Mouse (Mus musculus) limb, embryonic 12.5 days (tissue): ENCODE measurements around the gene Cep135. TPM values are rescaled to one million over a fixed set of nuclear protein-coding genes. Genes with fewer than 3 reads are reported as not detected.
A peak's percentile ranks its signal among the peaks of the same experiment; 100 is the strongest.

Experiments
- ATAC-seq: fragments of 200-750 bp; cut with Nextera tagmentation; 2 replicates; pipeline ENCODE4 v1.8.0; 2017; ENCODE audit warnings: low read depth, moderate TSS enrichment; ENCODE audit not compliant: insufficient number of reproducible peaks, insufficient read depth, low FRiP score, low TSS enrichment
- H3K27ac ChIP-seq: fragments of 300-500 bp; sonication (generic); 2 replicates; pipeline ENCODE4 v1.5.1; 2016; ENCODE audit warnings: mild to moderate bottlenecking, moderate library complexity
- H3K27me3 ChIP-seq: fragments of 300-500 bp; sonication (generic); 2 replicates; pipeline ENCODE4 v1.6.1; 2016; ENCODE audit warnings: mild to moderate bottlenecking, moderate library complexity
- H3K36me3 ChIP-seq: fragments of 300-500 bp; sonication (generic); 2 replicates; pipeline ENCODE4 v1.6.1; 2016; ENCODE audit warnings: mild to moderate bottlenecking, moderate library complexity
- H3K4me1 ChIP-seq: fragments of 300-500 bp; sonication (generic); replicated peaks from 2 replicates; pipeline ENCODE4 v1.6.1; 2016
- H3K4me2 ChIP-seq: fragments of 300-500 bp; sonication (generic); 2 replicates; pipeline ENCODE4 v1.6.1; 2016; ENCODE audit warnings: mild to moderate bottlenecking, moderate library complexity
- H3K4me3 ChIP-seq: fragments of 300-500 bp; sonication (generic); replicated peaks from 2 replicates; pipeline ENCODE4 v1.5.1; 2016; ENCODE audit warnings: mild to moderate bottlenecking
- H3K9ac ChIP-seq: fragments of 300-500 bp; sonication (generic); replicated peaks from 2 replicates; pipeline ENCODE4 v1.6.1; 2016; ENCODE audit warnings: mild to moderate bottlenecking, moderate library complexity
- H3K9me3 ChIP-seq: fragments of 300-500 bp; sonication (generic); 2 replicates; pipeline ENCODE4 v1.6.1; 2016; ENCODE audit warnings: mild to moderate bottlenecking, moderate library complexity
- WGBS: fragments of 180-500 bp; shearing (Covaris S2); methylation state at CpG from one replicate; pipeline ENCODE4 v1.1.7; 2016; 5-methylcytosine and 5-hydroxymethylcytosine counted together
- polyA plus RNA-seq: library from polyadenylated mRNA; unstranded; fragments of >200 nt; fragmentation: Nextera tagmentation; extraction: Ambion mirVana; gene quantifications from 2 replicates; pipeline ENCODE4 v1.2.1, GENCODE M21; 2016

The Cep135 gene
- polyA plus RNA-seq, 1 experiment from 2014 or later: 11.4 TPM

GRCm38 (mm10) chr5:76687961-76688600 lies 99.6 kb downstream of the Cep135 start:
- H3K36me3 ChIP-seq: peaks cover 3% of the 10 kb centered on the region; the same call in 1 of the 2 replicates
- H3K4me1 ChIP-seq: peaks cover 6% of the 10 kb centered on the region
- H3K4me2 ChIP-seq: no peak overlapping the region
- no peaks in the 10 kb centered on the region for H3K9me3 ChIP-seq
- no peak overlapping the region for H3K9ac ChIP-seq
- H3K27me3 ChIP-seq: no peaks in the 10 kb centered on the region
- peak overlapping the region; percentile 53 for H3K27ac ChIP-seq
- 90% methylated on average over 10 of the region's 10 CpGs for WGBS
- ATAC-seq: no peak
- H3K4me3 ChIP-seq: no peak overlapping the region

GRCm38 (mm10) chr5:76688643-76689042 lies 100.1 kb downstream of the Cep135 start:
- no peak for ATAC-seq
- Histone ChIP-seq H3K9ac (no peak overlapping the region), H3K36me3 (peaks cover 3% of the 10 kb centered on the region; the same call in 1 of the 2 replicates), H3K27ac (peak overlapping the region; percentile 53), H3K9me3 (no peaks in the 10 kb centered on the region), H3K4me1 (peaks cover 6% of the 10 kb centered on the region), H3K27me3 (no peaks in the 10 kb centered on the region), H3K4me2 (no peak overlapping the region), H3K4me3 (no peak overlapping the region)
- WGBS: 73% methylated on average over 6 of the region's 6 CpGs

- Histone ChIP-seq H3K36me3 (peaks cover 5% of the 10 kb centered on the region; the same call in 1 of the 2 replicates), H3K27me3 (no peaks in the 10 kb centered on the region), H3K4me2 (no peak overlapping the region), H3K9me3 (no peaks in the 10 kb centered on the region), H3K4me1 (peaks cover 6% of the 10 kb centered on the region), H3K9ac (no peak overlapping the region), H3K27ac (no peak overlapping the region), H3K4me3 (no peak overlapping the region)
- ATAC-seq: 0 out of 2 replicates have a peak, but pooled peaks have one; percentile 37
- WGBS: 67% methylated on average over 5 of the region's 5 CpGs
These were observed 101.7 kb downstream of the Cep135 start for GRCm38 (mm10) chr5:76690177-76690593.

- Histone ChIP-seq H3K27ac (no peak overlapping the region), H3K4me2 (no peak overlapping the region), H3K9ac (no peak overlapping the region), H3K4me3 (no peak overlapping the region), H3K36me3 (peaks cover 10% of the 10 kb centered on the region; the same call in 1 of the 2 replicates), H3K27me3 (no peaks in the 10 kb centered on the region), H3K4me1 (no peaks in the 10 kb centered on the region; the same call in 1 of the 2 replicates), H3K9me3 (0 out of 2 replicates have a peak, but pooled peaks cover 5% of the 10 kb centered on the region)
- 87% methylated on average over 5 of the region's 5 CpGs for WGBS
- no peak for ATAC-seq
These were observed 102.8 kb downstream of the Cep135 start for GRCm38 (mm10) chr5:76691251-76691650.

- H3K4me2 ChIP-seq: no peak overlapping the region
- peaks cover 10% of the 10 kb centered on the region; the same call in 1 of the 2 replicates for H3K36me3 ChIP-seq
- H3K9me3 ChIP-seq: 0 out of 2 replicates have a peak, but pooled peaks cover 5% of the 10 kb centered on the region
- no peak overlapping the region for H3K9ac ChIP-seq
- H3K27me3 ChIP-seq: no peaks in the 10 kb centered on the region
- WGBS: 91% methylated on average over 12 of the region's 12 CpGs
- H3K27ac ChIP-seq: no peak overlapping the region
- ATAC-seq: no peak
- no peak overlapping the region for H3K4me3 ChIP-seq
- H3K4me1 ChIP-seq: no peaks in the 10 kb centered on the region; the same call in 1 of the 2 replicates
These were observed 103.4 kb downstream of the Cep135 start for GRCm38 (mm10) chr5:76691706-76692424.

Other genes with a start within 250 kb of the Cep135 start
- gene Nmu, start 224.9 kb upstream of the Cep135 start, polyA plus RNA-seq: 0.43 and 0.81 TPM in 2 replicates
- not detected in 2 replicates for gene Gm7271, start 104.7 kb upstream of the Cep135 start, polyA plus RNA-seq
- 43.7 and 44.5 TPM in 2 replicates for gene Exoc1, start 59.4 kb upstream of the Cep135 start, polyA plus RNA-seq
- 22.0 and 31.9 TPM in 2 replicates for gene C530008M17Rik, start 67.8 kb downstream of the Cep135 start, polyA plus RNA-seq